Mouse (Mus musculus) E14TG2a.4 (cell line): ENCODE data around the gene Efna4.

Source experiments
- H3K27me3 ChIP-seq: 2 replicates; pipeline ENCODE4 v1.6.1; 2014; ENCODE audit warnings: low read length, control low read depth; ENCODE audit not compliant: insufficient read depth
- H3K36me3 ChIP-seq: 2 replicates; pipeline ENCODE4 v1.6.1; 2014; ENCODE audit warnings: low read length, control low read depth; ENCODE audit not compliant: insufficient read depth
- H3K4me1 ChIP-seq: replicated peaks from 2 replicates; pipeline ENCODE4 v1.6.1; 2014; ENCODE audit warnings: low read depth, low read length, control low read depth
- H3K4me3 ChIP-seq: replicated peaks from 2 replicates; pipeline ENCODE4 v1.5.1; 2014; ENCODE audit warnings: mild to moderate bottlenecking, low read length
- H3K9me3 ChIP-seq: 2 replicates; pipeline ENCODE4 v1.6.1; 2014; ENCODE audit warnings: low read length, control low read depth
- CTCF ChIP-seq: conservative IDR thresholded peaks from 2 replicates; pipeline ENCODE4 v1.5.1; 2014; ENCODE audit warnings: low read length
- NANOG ChIP-seq: IDR thresholded peaks from 2 replicates; pipeline ENCODE4 v1.6.1; 2014; ENCODE audit warnings: borderline replicate concordance, low read length, mixed read lengths
- POU5F1 ChIP-seq: IDR thresholded peaks from 2 replicates; pipeline ENCODE4 v1.6.1; 2014; ENCODE audit warnings: low read length, borderline replicate concordance

Efna4 gene

DNA sequence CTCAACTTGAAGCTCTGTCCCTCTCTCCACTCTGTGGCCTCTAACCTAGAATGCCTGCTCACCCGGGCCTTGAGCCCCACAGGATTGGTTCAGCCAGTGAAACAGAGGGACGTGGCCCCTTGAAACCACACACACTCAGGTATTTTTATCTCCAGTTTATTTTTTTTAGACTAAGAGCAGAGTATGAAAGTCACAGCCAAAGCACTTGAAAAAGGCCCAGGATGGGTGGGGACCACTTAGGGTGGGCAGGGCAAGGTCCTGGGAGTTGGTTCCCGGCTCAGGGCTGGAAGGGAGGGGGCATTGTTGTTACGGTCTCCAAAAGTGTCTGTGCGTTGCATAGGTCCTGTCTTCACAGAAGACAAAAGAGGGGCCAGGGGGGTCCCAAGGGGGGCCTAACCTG lies 23.5 kb downstream of the Efna4 start:
- peaks cover 56% of the 10 kb centered on the region for H3K4me1 ChIP-seq
- H3K9me3 ChIP-seq, result no peaks in the 10 kb centered on the region
- no peaks in the 10 kb centered on the region for H3K36me3 ChIP-seq
- TF ChIP-seq NANOG (no peak), CTCF (no peak), POU5F1 (no peak)
- peaks cover 32% of the 10 kb centered on the region for H3K27me3 ChIP-seq
- peak overlapping the region; percentile 75; the same call in 1 of the 2 replicates for H3K4me3 ChIP-seq

DNA sequence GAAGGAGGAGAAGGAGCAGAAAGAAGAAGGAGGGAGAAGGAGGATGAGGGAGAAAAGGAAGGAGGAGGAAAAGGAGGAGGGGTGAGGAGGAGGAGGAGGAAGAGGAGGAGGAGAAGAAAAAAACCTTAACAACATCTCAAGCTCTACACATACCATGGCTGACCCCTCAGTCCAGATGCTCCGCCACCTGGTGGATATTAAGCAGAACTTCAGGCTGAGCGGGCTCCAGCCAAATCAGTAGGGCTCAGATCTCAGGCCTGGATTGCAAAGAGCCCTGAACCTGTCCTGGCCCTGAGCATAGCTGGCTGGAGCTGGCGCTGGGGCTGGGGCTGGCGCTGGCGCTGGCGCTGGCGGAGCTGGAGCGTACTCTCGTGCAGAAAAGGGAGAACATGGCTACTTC lies 29.7 kb downstream of the Efna4 start:
- no peak overlapping the region for H3K4me3 ChIP-seq
- TF ChIP-seq CTCF (peak; percentile 88), POU5F1 (no peak)
- no peaks in the 10 kb centered on the region for H3K36me3 ChIP-seq
- peaks cover 9% of the 10 kb centered on the region; the same call in 1 of the 2 replicates for H3K27me3 ChIP-seq
- H3K9me3 ChIP-seq, result no peaks in the 10 kb centered on the region
- peaks cover 40% of the 10 kb centered on the region for H3K4me1 ChIP-seq

DNA sequence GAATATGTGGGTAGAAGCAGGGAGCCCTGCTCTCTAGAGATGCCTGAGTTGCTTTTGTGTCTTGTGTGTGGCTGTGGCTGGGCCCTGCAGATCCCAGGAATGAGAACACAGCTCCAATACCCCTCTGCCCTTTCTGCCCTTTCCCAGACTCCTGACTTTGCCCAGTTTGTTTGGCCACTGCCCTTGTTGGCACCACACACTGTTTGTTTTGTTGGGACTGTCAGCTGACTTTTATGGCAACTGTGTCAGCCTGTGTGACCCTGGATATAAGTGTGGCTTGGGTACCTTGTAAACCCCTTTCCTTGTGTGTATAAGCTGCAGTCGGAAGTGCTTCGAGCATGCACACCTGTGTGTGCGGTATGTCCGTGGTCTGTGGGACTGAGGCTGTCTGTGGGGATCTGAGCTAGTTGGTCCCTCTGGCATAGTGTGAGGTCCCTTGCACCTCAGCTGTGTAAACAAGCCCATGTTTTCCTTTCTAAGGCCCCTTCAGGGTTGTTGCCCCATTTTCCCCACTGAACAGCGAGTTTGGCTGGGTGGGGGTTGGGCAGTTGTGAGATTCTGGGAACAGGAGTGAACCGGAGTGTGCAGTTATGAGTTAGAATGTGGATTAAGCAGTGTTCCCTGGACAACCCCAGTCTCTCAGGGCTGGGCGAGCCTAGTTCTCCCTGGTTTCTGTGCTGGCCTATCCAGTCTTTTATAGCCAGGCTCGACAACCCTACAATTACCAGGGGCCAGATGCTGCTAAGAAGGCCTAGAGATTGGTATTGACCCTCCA lies 32.1 kb downstream of the Efna4 start:
- Histone ChIP-seq H3K27me3 (peaks cover 14% of the 10 kb centered on the region; the same call in 1 of the 2 replicates), H3K4me3 (no peak overlapping the region), H3K9me3 (no peaks in the 10 kb centered on the region), H3K4me1 (peaks cover 40% of the 10 kb centered on the region), H3K36me3 (no peaks in the 10 kb centered on the region)
- TF ChIP-seq NANOG (no peak), POU5F1 (no peak), CTCF (no peak)

DNA sequence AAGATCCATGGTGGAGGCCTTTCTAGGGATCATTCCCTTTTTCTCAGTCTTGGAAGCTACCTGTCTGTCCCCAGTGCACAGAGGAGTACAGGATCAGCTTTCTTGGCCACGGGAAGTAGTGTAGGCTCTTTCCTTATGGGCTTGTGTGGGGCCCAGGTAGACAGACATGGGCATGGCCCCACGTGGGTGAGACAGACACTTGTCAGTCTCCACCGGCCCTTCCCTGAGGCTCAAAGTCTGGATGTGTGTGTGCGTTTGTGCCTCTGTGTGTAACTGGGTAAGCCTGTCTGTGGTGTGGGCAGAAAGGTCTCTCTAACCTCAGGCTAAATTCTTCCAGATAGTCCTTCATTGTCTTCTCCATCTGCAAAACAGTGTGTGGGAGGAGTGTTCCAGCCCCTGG lies 32.7 kb downstream of the Efna4 start:
- peaks cover 17% of the 10 kb centered on the region; the same call in 1 of the 2 replicates for H3K27me3 ChIP-seq
- no peak overlapping the region for H3K4me3 ChIP-seq
- H3K36me3 ChIP-seq, result no peaks in the 10 kb centered on the region
- TF ChIP-seq NANOG (no peak), POU5F1 (no peak), CTCF (no peak)
- H3K9me3 ChIP-seq, result no peaks in the 10 kb centered on the region
- peaks cover 43% of the 10 kb centered on the region for H3K4me1 ChIP-seq

DNA sequence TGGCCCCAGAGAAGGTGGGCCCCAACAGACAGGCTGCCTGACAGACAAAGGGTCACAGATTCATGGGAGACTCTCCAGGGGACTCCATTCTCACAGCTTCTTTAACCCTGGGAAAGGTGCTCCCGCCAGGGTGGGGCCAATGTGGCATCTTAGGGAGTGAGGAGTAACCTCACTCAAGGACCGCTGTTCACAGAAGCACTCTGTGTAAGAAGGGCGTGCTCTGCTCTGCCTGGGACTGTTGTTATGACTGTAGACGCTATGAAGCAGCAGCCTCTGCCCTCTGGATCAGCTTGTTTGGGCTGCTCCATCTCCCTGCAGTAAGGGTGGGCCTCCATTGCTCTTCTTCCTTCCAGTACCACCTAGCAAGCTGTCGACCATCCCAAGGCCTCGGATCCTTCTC lies 33.4 kb downstream of the Efna4 start:
- Histone ChIP-seq H3K36me3 (no peaks in the 10 kb centered on the region), H3K4me3 (no peak overlapping the region), H3K27me3 (peaks cover 16% of the 10 kb centered on the region; the same call in 1 of the 2 replicates), H3K9me3 (no peaks in the 10 kb centered on the region), H3K4me1 (peaks cover 50% of the 10 kb centered on the region)
- TF ChIP-seq CTCF, result no peak
- TF ChIP-seq POU5F1, result no peak
- TF ChIP-seq NANOG, result no peak

DNA sequence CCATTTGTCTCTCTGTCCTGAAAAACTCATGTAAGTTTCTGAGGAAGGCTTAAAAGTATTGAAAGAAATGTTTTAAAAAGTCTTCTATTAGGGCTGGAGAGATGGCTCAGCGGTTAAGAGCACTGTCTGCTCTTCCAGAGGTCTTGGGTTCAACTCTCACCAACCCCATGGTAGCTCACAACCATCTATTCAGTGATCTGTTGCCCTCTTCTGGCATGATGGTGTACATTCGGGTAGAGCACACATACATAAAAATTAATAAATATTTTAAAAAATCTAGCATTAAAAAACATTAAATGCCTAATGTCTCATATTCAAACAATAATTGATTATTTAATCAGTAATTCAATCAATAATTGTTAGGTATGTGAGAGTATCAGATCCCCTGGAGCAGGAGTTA lies 37.3 kb downstream of the Efna4 start:
- TF ChIP-seq CTCF, result no peak
- TF ChIP-seq NANOG, result no peak
- TF ChIP-seq POU5F1, result no peak
- Histone ChIP-seq H3K27me3 (peaks cover 17% of the 10 kb centered on the region; the same call in 1 of the 2 replicates), H3K36me3 (no peaks in the 10 kb centered on the region), H3K4me1 (peaks cover 41% of the 10 kb centered on the region), H3K4me3 (no peak overlapping the region), H3K9me3 (no peaks in the 10 kb centered on the region)

DNA sequence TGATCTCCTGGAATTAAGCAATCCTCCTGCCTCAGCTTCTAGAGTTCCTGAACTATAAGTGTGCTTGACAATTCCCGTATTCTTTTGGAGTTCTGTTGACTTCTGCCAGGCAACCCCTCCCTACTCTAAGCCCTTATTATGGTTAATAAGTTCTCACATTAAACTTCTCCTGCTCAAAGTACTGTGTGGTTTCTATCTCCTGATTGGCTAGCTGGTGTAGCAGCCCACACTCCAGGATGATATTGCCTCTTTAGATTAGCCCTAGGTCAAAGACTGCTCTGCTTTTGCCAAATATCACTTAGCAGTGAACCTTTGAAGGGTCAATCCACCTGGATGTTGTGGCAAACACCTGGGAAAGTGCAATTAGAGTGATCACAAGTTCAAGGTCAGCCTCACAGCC lies 37.8 kb downstream of the Efna4 start:
- Histone ChIP-seq H3K9me3 (no peaks in the 10 kb centered on the region), H3K4me3 (peak overlapping the region; percentile 48; the same call in 1 of the 2 replicates), H3K36me3 (no peaks in the 10 kb centered on the region), H3K4me1 (peaks cover 37% of the 10 kb centered on the region), H3K27me3 (peaks cover 17% of the 10 kb centered on the region; the same call in 1 of the 2 replicates)
- TF ChIP-seq POU5F1 (no peak), NANOG (no peak), CTCF (no peak)

DNA sequence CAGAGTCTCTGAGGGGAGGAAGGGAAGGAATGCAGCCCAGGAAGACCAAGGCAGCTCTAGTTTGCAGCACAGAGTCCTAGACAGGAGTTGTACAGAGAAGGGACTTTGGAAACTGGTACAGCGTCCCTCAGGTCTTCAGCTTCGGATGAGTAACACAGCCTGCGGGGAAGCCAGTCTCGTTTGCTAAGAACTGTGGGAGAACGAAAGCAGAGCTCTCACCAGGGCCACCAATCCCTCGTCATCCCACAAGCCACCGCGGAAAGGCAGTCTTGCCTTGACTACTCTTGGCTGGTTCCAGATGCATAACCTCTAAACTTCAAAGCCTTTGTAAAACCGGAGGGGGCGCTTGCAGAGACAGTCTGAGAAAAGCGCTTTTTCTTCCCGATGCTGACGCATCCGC lies 38.3 kb downstream of the Efna4 start:
- Histone ChIP-seq H3K36me3 (no peaks in the 10 kb centered on the region), H3K4me1 (peaks cover 31% of the 10 kb centered on the region), H3K4me3 (peak overlapping the region; percentile 48), H3K27me3 (peaks cover 14% of the 10 kb centered on the region; the same call in 1 of the 2 replicates), H3K9me3 (no peaks in the 10 kb centered on the region)
- no peak for TF ChIP-seq POU5F1
- no peak for TF ChIP-seq NANOG
- TF ChIP-seq CTCF, result no peak
